Mouse (Mus musculus) CD4-positive, CD25-positive, alpha-beta regulatory T cell, adult 2 months (primary cell): ENCODE results near the gene BC016579.

ENCODE experiments used
- DNase-seq: peaks from one replicate; pipeline ENCODE4 v3.0.0-alpha.2; 2012; ENCODE audit warnings: low read depth, low spot score

Gene BC016579

GRCm38 (mm10) chr16:45643944-45644343 is 9.9 kb downstream of the BC016579 start:
- DNase-seq: no peak

- no peak for DNase-seq
Measured at GRCm38 (mm10) chr16:45641301-45641700, 12.6 kb downstream of the BC016579 start.

GRCm38 (mm10) chr16:45640070-45640762 is 13.7 kb downstream of the BC016579 start:
- DNase-seq: no peak

- DNase-seq: no peak
Measured at GRCm38 (mm10) chr16:45635826-45636225, 18.0 kb downstream of the BC016579 start.

- DNase-seq: no peak
Measured at GRCm38 (mm10) chr16:45632420-45632819, 21.4 kb downstream of the BC016579 start.

GRCm38 (mm10) chr16:45630347-45630960 is 23.4 kb downstream of the BC016579 start:
- peak; percentile 84 for DNase-seq

GRCm38 (mm10) chr16:45629497-45630105 is 24.3 kb downstream of the BC016579 start:
- no peak for DNase-seq

GRCm38 (mm10) chr16:45625342-45625741 is 28.5 kb downstream of the BC016579 start:
- DNase-seq: no peak

GRCm38 (mm10) chr16:45624791-45625190 is 29.1 kb downstream of the BC016579 start:
- peak; percentile 24 for DNase-seq

- DNase-seq: no peak
Measured at GRCm38 (mm10) chr16:45623230-45623629, 30.6 kb downstream of the BC016579 start.

- DNase-seq: no peak
Measured at GRCm38 (mm10) chr16:45619751-45620375, 34.0 kb downstream of the BC016579 start.

- DNase-seq: no peak
Measured at GRCm38 (mm10) chr16:45615944-45616343, 37.9 kb downstream of the BC016579 start.

- no peak for DNase-seq
Measured at GRCm38 (mm10) chr16:45613247-45613646, 40.6 kb downstream of the BC016579 start.

GRCm38 (mm10) chr16:45610267-45610666 is 43.6 kb downstream of the BC016579 start, which contains the start of gene Gcsam:
TSS of gene Gcsam (plus strand) at chr16:45610380.
- no peak for DNase-seq

- peak; percentile 60 for DNase-seq
Measured at GRCm38 (mm10) chr16:45609300-45609699, 44.6 kb downstream of the BC016579 start.

GRCm38 (mm10) chr16:45608481-45608954 is 45.4 kb downstream of the BC016579 start:
- peak; percentile 10 for DNase-seq

GRCm38 (mm10) chr16:45595494-45595893 is 58.4 kb downstream of the BC016579 start:
- no peak for DNase-seq

GRCm38 (mm10) chr16:45593656-45594055 is 60.2 kb downstream of the BC016579 start:
- DNase-seq: no peak

GRCm38 (mm10) chr16:45582512-45582911 is 71.4 kb downstream of the BC016579 start:
- DNase-seq: peak; percentile 43

GRCm38 (mm10) chr16:45579883-45580282 is 74.0 kb downstream of the BC016579 start:
- DNase-seq: peak; percentile 5
